Mouse (Mus musculus) cerebellum, adult 2 months (tissue): ENCODE measurements around the gene Arap2.
A peak's percentile ranks its signal among the peaks of the same experiment; 100 is the strongest.

Experiments
- CTCF ChIP-seq: fragments of 200-500 bp; IDR thresholded peaks from 2 replicates; pipeline ENCODE4 v1.5.1; 2011; ENCODE audit warnings: low read depth, mild to moderate bottlenecking, control low read depth, low read length, moderate library complexity, borderline replicate concordance; ENCODE audit not compliant: insufficient read depth
- POLR2A ChIP-seq: fragments of 200-500 bp; IDR thresholded peaks from 2 replicates; pipeline ENCODE4 v1.6.1; 2011; ENCODE audit warnings: low read length, control low read depth, borderline replicate concordance; ENCODE audit not compliant: insufficient read depth

- TF ChIP-seq CTCF (peak; percentile 62), POLR2A (no peak)
Observed at GRCm38 (mm10) chr5:62706900-62707299, 59.1 kb downstream of the Arap2 start.
